Mouse (Mus musculus): Measurements from ENCODE around the gene Papss2.
"Not testable (repeated sequence)": the region's sequence is repeated elsewhere in the genome, so short reads cannot be mapped to it uniquely, and the experiment has no call there.

Papss2 gene

DNA sequence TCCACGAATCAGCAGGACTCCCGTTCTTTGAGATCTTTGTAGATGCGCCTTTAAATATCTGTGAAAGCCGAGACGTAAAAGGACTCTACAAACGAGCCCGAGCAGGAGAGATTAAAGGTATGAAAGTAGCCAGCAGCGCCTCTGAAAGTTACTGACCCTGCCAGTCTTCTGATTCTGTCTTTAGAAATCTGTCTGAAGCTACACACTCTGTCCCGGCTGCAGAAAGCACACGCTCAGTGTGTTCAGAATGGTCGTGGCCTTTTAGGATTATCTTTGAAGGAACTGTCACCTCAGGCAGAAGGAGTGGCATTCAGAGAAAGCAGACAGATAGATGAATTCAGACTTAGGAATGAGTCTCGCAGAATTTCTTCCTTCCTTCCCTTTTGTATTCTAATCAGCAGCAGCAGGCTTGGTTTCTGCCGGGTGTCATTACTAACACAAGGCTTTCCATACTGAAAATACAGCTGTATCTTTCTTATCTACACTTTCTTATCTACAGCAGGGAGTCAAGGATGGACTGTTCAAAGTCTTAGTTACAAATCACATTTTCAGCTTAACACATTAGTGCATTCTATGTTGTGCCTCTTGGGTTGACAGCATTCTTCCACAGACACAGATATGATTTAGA is 42.8 kb downstream of the Papss2 start:
- DNase-seq (ENCODE audit: low spot score in 2 of 2) = no peak

DNA sequence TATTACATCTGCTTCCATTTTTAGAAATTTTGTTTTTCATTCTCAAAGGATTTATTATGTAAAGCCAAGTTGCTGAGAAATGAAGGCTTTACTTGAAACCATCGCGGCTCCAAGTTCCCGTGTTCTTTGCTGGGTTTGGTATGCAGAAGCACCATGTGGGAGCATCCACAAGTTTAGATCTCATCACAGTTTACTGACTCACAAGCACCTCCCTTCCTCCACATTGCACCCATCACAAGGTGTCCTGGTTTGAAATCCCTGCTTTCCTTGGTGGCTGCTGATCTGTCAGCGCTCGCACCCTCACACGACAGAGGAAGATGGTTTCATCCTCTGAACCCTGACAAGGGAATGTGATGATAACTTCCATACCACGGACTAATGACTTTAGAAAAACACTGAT is 45.9 kb downstream of the Papss2 start:
- DNase-seq (ENCODE audit: low spot score in 2 of 2) = no peak

DNA sequence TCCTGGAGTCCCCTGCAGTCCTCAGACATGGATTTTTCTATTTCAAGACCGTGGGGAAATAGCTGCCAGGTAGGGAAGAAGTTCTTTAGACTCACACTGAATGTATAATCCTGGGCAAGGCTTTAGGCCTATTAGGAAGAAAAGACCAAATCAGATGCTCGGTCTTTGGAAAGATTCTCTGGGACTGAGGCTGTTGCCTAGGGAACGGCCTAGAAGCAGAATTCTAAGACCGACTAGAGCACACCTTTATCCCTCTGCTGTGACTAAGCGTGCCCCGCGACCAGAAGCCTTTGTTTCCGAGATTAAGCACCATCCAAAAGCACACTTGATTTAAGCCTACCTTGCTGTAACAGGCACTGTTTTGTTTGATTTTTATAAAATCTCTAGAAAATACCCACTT is 46.4 kb downstream of the Papss2 start:
- no peak for DNase-seq (ENCODE audit: low spot score in 2 of 2)

DNA sequence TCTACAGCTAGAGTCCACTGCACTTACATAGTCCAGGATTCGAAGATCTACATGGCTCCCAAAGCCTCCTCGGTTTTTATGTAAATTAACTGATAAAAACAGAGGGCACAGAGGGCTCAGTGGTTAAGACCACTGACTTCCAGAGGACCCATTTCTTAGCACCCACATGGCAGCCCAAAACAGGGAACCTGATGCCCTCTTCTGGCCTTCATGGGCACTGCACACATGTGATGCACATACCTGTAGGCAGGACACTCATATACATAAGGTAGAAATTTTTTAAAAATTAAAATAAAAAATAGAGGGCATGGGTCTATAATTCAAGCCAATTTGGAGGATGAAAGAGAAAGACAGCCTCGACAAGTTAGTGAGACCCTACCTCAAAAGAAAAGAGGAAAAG is 48.1 kb downstream of the Papss2 start:
- DNase-seq (ENCODE audit: low spot score in 2 of 2) = no peak

DNA sequence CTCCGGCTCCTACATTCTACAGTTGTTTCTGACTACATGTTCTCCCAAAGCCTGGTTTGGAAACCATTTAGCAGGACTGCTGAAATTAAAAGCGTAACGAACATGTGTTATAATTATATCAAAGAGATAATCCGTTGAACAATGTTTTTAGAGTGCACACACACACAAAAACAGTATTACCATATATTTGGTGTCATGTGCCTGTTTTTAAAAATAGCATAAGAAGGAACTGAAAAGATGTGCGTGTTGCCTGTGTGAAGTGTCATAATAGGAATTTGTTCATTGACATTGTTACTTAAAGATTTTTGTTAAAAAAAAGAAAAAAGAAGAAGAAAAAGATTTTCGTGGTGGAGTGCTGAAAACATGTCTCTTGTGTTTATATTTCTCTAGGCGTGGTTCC is 50.3 kb downstream of the Papss2 start:
- no peak for DNase-seq (ENCODE audit: low spot score in 2 of 2)

DNA sequence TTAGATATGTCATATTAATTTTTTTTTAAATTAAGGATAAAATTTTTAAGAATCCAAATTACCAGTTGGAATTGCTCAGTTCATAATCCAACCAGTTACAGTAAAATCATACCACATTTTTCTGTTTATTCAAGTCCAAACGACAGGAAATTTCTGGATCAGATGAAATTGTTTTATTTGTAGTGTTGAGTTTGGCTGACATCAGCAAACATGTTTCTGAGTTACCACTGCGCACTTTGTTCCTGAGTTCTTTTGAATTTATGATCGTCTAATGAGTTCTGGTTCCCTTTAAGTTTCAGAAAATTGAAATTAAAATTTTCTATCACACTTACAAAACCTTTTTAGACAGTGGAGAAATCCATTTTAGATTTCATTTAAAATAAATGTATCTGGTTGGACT is 50.8 kb downstream of the Papss2 start:
- DNase-seq (ENCODE audit: low spot score in 2 of 2) = no peak

DNA sequence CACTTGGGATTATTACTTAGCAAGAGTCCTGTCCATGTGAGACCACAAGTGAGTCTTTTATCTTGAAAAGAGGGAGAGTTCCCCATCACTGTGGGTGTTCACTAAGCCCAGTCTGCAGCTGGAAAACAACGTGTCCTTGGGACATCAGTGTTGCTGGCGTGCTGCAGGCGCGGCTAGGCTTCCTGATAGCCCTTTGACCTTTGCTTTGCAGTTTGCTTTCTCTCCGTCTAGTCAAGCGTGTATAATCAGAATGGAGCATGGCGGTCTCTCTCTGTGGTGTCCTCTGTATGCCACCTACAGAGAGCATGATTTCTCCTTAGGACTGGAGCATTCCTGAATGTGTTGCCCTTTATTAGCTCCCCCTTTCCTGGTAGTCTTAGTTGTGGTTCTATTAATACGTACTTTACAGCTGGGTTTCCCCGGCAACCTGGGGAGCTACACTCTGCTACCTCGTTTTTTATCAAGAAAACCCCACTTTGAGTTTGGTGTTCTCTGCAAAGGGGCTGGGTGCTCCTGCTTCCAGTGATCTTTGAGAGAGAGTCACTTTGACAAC is 52.5 kb downstream of the Papss2 start:
- no peak for DNase-seq (ENCODE audit: low spot score in 2 of 2)

DNA sequence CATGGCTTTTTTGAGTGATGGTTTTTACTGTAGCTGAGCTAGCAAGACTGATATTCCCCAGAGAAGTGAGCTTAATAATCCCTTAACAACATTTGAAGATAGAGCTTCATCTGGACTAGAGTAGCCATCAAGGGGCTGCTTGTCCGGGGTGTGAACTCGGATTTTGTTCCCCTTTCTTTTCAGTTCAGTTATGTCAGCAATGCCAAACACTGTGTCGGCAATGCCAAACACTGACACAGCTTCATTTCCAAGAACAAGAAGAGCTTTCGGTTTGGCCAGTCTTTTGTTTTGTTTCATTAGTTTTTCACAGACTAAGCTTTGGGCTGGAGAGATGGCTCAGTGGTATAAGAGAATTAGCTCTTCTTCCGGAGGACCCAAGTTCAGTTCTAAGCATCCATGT is 55.5 kb downstream of the Papss2 start:
- DNase-seq (ENCODE audit: low spot score in 2 of 2) = no peak

DNA sequence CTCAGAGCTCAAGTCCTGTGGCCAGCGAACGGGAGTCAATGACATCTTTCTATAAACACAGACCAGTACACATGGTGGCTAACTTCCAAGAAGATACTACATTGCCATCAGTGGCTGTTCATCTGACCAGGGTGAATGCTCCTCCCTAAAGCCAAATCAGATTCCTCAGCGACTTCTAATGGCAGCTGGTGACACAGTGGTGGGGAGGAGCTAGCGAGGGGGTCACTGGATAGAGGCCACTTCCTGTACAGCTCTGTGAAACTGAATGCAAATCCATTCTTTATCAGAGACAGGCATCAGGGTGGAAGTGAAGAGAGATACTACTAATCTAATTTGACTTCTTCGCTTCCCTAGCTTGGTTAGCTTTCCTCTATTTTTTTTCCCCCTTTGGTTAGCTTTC is 57.5 kb downstream of the Papss2 start:
- no peak for DNase-seq (ENCODE audit: low spot score in 2 of 2)

DNA sequence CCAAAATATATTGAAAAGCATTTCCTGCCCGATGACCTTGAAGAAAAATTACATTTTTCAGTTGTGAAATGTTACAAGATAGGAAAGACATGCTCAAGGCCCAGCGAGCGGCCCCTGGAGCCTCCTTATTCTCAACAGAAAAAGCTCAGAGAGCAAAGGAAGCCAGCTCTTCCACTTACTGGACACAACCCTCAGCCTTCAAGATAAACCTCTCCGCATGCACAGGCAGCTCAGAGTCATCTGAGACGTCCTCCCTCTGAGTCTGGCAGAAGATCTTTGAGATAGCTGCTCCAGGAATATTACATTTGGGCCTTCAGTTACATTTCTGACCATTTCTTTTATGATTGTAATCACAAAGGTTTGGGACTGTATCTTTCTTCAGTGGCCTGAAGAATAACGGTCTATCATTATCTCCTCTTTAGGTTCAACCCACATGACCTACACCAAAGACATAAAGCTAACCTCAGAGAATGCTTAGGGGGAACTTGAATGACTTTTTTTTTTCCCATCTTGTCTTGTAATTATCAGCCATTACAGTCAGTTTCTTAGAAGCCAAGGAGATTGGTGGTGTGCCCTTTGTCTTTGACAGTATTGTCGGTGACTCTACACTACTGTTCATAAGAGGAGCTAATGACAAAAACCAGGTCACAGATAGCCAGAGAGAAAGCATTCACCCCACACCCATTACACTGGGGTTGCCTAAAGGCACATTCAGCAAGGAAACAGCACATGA is 58.2 kb downstream of the Papss2 start:
- no peak for DNase-seq (ENCODE audit: low spot score in 2 of 2)

DNA sequence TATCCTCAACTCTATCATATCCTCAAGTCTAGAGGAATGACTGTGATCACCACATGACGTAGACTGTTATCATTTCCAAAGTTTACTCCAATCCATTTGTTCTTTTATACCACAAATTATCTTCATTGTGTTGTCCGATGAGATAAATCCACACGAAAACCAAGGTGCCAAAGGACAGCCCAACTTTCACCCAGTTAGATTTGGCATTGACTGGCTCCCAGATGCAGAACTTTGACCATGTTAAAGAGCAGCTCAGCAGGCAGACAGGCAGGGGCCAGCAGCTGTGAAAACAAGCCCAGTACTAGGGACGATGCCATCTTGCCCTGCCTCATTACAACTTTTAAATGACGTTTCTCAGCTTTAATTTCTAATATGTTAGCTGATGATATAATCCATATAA is 63.8 kb downstream of the Papss2 start:
- DNase-seq (ENCODE audit: low spot score in 2 of 2) = no peak

DNA sequence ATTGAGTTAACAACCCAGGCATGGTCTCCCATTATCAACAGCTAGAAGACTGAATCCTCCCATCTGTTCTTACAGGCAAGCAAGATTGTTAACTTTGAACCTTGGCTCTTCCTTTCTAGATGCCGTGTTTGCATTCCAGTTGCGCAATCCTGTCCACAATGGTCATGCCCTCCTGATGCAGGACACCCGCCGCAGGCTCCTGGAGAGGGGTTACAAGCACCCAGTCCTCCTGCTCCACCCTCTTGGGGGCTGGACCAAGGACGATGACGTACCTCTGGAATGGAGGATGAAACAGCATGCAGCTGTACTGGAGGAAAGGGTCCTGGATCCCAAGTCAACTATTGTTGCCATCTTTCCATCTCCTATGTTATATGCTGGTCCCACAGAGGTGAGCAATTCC is 67.3 kb downstream of the Papss2 start:
- DNase-seq (ENCODE audit: low spot score in 2 of 2) = no peak

DNA sequence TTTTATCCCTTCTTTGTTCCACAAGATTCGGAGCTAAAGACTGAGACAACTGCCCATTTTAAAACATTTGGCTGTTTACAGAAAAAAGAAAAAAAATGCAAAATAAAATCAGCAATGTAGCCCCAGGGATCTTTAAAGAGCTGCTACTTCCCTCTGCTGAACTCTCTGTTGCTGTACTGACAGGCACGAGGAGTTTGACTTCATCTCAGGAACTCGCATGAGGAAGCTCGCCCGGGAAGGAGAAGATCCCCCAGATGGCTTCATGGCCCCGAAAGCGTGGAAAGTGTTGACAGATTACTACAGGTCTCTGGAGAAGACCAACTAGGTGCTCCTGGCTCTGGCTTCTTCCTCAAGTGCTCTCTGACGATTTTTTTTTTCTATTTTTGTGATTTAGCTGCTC is 69.7 kb downstream of the Papss2 start:
- no peak for DNase-seq (ENCODE audit: low spot score in 2 of 2)

DNA sequence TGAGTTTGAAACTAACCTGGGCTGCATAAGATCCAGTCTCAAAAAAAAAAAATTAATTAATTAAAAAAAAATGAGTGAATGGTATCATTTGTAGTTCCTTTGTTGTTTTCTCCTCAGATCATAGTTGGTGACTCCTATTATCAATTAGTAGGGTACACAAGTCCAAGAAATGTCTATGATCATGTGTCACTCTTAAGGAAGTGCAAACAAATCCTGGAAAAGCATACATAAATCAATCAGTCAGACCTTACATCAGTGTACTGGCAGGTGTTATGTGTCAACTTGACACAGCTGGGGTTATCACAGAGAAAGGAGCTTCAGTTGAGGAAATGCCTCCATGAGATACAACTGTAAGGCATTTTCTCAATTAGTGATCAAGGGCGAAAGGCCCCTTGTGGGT is 72.2 kb downstream of the Papss2 start:
- DNase-seq (ENCODE audit: low spot score in 2 of 2) = not testable (repeated sequence)

DNA sequence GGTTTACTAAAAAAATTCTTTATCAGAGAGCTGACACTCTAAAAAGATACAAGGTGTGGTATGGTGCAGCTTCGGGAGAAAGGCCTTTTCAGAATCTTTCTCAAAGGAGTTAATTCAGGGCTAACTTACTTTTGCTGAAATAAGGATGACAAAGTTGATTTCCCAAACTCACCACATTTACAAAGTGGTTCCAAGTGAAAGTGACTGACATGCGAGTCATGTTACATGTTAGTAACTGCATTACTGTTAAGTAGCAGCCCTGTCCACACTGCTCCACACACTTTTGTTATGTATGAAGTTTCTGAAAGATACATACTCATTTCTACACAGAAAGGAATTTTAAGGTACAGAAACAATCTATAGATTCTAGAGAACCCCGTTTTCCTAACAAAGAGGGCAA is 80.2 kb downstream of the Papss2 start:
- no peak for DNase-seq (ENCODE audit: low spot score in 2 of 2)

DNA sequence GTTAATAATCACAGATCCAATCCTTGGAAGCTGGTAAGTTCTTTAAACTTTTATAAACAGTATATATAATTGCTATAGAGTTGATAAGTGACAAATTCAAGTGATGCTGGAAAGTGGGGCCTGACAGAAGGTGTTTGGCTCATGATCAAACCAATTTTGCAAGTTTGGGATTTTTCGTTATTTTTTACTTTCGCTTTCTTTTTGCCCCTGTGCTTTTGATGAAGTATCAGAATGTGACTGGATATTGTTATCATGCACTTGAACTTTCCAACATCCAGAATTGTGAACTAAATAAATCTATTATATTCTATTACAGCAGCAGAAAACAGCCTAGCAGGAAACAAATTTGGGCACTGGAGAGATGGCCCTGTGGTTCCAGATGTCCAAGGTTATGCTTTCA is 85.3 kb downstream of the Papss2 start:
- DNase-seq (ENCODE audit: low spot score in 2 of 2) = no peak

DNA sequence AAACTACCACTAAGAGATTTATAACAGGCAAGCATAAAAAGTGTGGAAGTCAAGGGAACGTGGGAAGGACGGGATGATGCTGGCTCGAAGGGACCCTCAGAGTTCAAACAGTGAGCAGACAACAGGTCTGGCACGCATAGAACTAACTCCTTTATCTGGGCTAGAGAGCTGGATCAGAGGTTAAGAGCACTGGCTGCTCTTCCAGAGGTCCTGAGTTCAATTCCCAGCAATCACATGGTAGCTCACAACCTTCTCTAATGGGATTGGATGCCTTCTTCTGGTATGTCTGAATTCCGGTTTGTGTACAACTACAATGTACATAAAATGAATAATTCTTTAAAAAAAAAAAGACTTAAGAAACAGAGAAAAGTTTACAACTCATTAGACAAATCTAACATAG is 87.5 kb downstream of the Papss2 start:
- DNase-seq (ENCODE audit: low spot score in 2 of 2) = no peak

DNA sequence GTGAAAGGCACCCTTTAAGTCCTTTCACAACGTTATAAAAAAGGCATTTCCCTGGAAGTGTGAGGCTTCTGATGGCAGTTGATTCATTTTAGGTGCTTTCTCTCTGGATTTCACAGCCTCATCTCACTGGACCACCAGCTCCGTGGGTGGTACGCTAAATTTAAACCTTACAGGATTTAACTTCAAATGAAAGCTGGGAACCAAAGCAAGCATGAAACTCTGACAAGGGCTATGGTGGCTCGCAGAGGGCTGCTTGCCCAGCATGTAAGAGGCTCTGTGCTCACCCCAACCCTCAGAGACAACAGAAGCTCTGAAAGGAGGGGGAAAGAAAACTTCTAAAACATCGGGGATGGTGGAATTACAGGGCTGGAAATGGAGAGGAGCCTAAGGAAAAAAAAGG is 92.1 kb downstream of the Papss2 start:
- DNase-seq (ENCODE audit: low spot score in 2 of 2) = no peak

DNA sequence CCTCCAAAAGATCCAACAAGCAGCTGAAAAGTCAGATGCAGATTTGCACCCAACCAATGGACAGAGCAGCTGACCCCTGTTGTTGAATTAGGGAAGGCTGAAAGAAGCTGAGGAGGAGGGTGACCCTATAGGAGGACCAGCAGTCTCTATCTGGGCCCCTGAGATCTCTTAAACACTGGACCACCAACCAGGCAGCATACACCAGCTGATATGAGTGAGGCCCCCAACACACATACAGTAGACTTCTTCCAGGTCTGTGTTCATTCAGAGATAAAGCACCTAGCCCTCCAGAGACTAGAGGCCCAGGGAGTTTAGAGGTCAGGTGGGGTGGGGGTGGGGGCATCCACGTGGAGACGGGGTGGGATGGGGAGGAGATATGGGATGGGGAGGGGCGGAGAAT is 92.6 kb downstream of the Papss2 start:
- not testable (repeated sequence) for DNase-seq (ENCODE audit: low spot score in 2 of 2)

DNA sequence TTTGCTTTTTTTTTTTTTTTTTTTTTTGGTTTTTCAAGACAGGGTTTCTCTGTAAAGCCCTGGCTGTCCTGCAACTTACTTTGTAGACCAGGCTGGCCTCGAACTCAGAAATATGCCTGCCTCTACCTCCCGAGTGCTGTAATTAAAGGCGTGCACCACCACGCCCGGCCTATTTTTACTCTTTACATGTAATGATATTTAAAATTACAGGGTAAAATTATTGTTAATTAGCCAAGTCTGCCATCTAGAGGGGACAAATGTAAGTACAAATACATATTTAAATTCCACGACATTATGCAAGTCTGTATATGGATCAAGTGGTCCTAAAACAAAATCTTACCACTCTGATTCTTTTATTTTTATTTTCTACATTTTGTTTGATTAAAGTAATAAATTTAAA is 94.1 kb downstream of the Papss2 start:
- DNase-seq (ENCODE audit: low spot score in 2 of 2) = peak in 1 of 2 experiments; percentile 5

DNA sequence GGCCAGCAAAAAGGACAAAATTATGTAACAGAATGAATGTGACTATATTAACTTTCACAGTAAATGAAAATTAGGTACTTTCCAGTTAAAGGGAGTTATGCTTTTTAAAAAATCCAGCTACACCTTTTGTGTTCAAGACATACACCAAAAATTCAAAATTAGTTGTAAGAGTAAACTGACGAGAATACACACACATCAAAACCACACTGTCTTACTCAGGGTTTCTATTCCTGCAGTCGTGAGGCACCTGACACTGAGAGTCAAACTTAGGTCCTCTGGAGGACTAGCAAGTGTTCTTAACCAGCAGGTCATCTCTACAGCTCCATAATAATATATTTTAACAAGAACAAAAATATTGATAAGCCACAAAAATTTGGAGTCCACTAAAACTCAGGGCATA is 101.1 kb downstream of the Papss2 start:
- DNase-seq (ENCODE audit: low spot score in 2 of 2) = no peak

DNA sequence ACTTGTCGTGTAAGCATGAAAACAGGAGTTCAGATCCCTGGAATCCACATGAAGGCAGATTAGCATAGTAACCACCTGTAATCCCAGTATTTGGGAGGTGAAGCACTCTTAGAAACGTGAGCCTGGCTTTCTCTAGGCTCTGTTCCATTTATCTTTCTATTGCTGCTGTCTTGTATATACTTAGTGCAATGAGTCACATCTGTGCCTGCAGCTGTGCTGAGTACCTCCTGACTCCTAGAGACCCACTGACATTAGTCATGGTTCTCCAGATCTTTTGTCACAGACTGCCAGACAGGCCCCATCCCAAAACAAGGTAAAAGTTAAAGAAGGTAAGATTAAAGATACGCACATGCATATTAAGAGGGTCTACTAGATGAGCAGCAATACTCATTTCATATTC is 106.6 kb downstream of the Papss2 start:
- no peak for DNase-seq (ENCODE audit: low spot score in 2 of 2)

DNA sequence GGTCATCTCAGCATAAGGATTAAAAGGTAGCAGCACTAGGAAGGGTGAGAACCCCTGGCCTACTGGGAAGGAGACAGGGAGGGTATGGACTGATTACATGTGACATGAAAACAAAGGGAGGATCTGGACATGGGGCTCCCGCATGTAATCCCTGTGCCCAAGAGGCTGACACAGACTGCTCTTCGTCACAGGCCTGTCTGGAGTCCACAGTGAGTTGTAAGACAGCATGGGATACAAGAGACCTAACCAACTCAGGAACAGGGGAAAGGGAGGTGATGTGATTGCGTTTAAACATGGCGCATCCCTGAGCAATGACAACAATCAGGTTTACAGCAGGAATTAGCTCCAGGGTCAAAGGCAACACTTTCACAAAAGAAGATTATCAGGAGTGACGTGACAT is 113.4 kb downstream of the Papss2 start:
- DNase-seq (ENCODE audit: low spot score in 2 of 2) = no peak

DNA sequence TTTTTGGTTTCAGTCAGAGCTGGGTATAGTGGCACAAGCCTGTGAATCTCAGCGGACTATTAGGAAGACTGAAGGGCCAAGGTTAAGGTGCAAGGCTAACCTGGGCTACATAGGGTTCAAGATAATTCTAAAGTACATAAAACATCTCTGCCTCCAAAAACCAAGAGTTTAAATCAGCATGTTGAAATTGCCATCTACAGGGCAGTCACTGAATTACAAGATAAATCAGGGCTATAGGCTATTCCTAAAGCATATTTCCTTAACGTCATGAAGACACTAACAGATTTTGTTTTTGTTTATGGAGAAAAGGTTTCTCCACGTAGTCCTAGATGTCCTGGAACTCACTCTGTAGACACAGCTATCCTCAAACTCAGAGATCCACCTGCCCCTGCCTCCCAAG is 114.7 kb downstream of the Papss2 start:
- peak in 1 of 2 experiments; percentile 4 for DNase-seq (ENCODE audit: low spot score in 2 of 2)

All from natural killer cell, adult 2 months (primary cell).